Mouse (Mus musculus): ENCODE data around the gene Pgap2.

DNA sequence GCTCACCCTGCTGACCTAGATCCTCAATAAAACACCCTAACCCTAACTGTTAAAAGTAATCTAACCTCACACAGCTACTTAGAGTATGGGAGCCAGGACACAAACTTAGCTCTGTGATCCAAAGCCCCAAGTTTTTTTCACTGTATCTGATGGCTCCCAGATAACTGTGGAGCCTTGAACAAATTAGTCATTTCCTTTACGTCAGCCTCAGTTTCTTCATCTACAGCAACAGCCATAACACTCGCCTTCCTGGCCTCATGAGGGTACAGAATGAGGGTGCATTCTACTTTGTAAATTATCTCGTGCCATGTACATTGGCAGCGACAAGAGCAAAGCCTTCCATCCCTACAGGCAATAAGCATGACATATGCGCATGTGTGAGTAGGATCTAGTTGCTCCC is 32.4 kb downstream of the Pgap2 start:
- TF ChIP-seq CTCF (IDR thresholded peaks at IDR 0.05; ENCODE audit: insufficient read depth, low read depth, low read length) (no peak), POLR2A (IDR thresholded peaks at IDR 0.05; ENCODE audit: insufficient read depth, low read depth, low read length) (no peak)
